Mouse (Mus musculus) thymus, postnatal 0 days (tissue): Measurements from ENCODE around the gene Olfr1477. TPM values are rescaled to one million over a fixed set of nuclear protein-coding genes. Genes with fewer than 3 reads are reported as not detected.
"Not testable (repeated sequence)": the region's sequence is repeated elsewhere in the genome, so short reads cannot be mapped to it uniquely, and the experiment has no call there.

Experiments used
- DNase-seq: peaks from one replicate; pipeline ENCODE4 v3.0.0-alpha.2; 2015; ENCODE audit warnings: low spot score
- polyA plus RNA-seq: library from polyadenylated mRNA; unstranded; fragments of >200 nt; fragmentation: Nextera tagmentation; extraction: Ambion mirVana; gene quantifications from 2 replicates; pipeline ENCODE4 v1.2.1, GENCODE M21; 2015

Gene Olfr1477
- not detected in 2 replicates for polyA plus RNA-seq

DNA sequence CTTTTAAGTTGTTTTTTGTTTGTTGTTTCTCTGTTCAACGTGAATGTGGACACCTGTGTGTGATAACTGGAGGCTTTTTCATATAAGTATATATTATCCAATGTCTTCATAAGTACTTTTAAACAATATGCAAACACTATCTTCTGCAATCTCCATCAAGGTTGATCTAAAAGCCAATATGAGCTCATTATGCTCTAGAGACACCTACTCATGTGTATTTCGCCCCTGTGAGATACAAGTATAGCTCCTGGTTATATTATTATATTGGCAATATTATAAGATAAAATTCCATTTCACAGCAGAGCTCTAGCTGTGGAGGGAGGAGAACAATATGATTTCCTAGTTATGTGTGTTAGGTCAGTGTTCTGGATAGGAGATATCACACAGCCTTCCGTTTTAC, at the start of gene Olfr1477:
Gene Olfr1477, plus strand, starts transcription at position 301 of the 400 bp plus-strand sequence.
- DNase-seq = no peak

DNA sequence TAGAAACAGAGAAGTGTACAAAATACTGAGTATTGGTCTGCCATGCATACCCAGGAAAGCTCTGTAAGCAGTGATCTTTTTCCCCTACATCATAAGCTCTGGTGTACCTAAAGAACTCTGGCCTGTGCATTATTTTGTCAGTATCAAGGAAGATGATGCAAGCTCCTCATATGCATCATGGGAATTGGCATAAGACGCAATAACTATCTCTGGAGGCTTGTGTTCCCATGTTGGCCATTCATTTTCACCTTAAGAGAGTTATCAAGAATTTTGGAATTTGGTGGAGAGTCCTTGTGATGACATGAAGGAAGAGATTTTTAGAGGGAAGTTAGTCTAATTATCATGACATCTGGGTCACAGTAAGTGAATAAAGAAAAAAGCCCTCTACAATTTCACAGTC, 44.4 kb upstream of the Olfr1477 start, which contains the start of gene Olfr1472:
Gene Olfr1472, minus strand, starts transcription at position 101 of the 400 bp plus-strand sequence.
- no peak for DNase-seq

DNA sequence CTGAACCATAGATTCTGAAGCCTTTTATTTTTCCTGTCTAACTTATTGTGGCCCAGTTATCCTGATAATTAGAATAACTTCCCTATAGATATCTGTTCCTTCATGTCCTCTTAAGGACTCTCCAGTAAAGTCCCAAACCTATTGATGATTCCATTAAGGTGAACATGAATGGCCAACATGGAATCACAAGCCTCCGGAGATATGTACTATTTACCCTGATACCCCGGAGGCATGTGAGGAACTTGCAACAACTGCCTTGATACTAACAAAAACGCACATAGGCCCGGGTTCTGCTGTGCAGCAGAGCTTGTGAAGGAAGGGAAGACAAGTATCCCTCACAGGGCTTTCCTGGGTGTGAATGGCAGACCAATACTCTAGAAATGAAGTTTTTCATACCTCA, 31.1 kb upstream of the Olfr1477 start, which contains the start of gene Olfr1474:
Gene Olfr1474, plus strand, starts transcription at position 301 of the 400 bp plus-strand sequence.
- DNase-seq = not testable (repeated sequence)

DNA sequence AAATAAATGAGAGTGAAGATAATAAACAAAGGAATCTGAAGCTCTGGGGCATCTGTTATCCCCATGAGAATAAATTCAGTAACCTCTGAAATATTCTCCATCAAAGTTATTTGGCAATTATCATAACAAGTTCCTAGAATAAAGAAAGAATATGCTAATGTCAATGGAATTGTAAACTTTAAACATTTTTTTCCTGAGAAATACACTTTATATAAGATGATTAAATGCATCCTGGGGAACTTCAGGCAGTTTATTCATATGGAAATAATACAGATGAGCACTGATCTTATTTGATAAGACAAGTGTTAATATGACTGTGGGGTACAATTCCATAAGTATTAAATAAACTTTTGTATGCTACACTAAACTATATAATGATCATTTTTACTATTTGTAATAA, 20.2 kb upstream of the Olfr1477 start, which contains the start of gene Olfr1475:
Gene Olfr1475, minus strand, starts transcription at position 101 of the 400 bp plus-strand sequence.
- no peak for DNase-seq

DNA sequence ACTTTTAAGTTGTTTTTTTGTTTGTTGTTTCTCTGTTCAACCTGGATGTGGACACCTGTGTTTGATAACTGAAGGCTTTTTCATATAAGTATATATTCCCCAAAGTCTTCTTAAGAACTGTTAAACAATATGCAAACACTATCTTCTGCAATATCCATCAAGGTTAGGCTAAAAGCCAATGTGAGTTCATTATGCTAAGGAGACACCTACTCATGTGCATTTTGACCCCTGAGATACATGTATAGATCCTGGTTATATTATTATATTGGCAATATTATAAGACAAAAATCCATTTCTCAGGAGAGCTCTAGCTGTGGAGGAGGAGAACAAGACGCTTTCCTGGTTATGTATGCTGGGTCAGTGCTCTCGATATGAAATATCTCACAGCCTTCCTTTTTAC, 27.3 kb downstream of the Olfr1477 start, which contains the start of gene Olfr1480:
Gene Olfr1480, plus strand, starts transcription at position 301 of the 400 bp plus-strand sequence.
- no peak for DNase-seq

Other genes with a start within 250 kb of the Olfr1477 start
- gene Olfr1465, start 185.0 kb upstream of the Olfr1477 start, polyA plus RNA-seq = not detected in 2 replicates
- gene Olfr1466, start 161.7 kb upstream of the Olfr1477 start, polyA plus RNA-seq = not detected in 2 replicates
- gene Olfr1467, start 138.3 kb upstream of the Olfr1477 start, polyA plus RNA-seq = not detected in 2 replicates
- not detected in 2 replicates for gene Olfr1469, start 92.7 kb upstream of the Olfr1477 start, polyA plus RNA-seq
- gene Olfr1471, start 57.1 kb upstream of the Olfr1477 start, polyA plus RNA-seq = not detected in 2 replicates
- gene Olfr1472, start 44.5 kb upstream of the Olfr1477 start, polyA plus RNA-seq = not detected in 2 replicates
- gene Olfr1474, start 31.0 kb upstream of the Olfr1477 start, polyA plus RNA-seq = not detected in 2 replicates
- gene Olfr1475, start 20.4 kb upstream of the Olfr1477 start, polyA plus RNA-seq = not detected in 2 replicates
- not detected in 2 replicates for gene Olfr1480, start 27.4 kb downstream of the Olfr1477 start, polyA plus RNA-seq
- gene Olfr1484, start 83.0 kb downstream of the Olfr1477 start, polyA plus RNA-seq = not detected in 2 replicates
- gene Olfr1487, start 116.8 kb downstream of the Olfr1477 start, polyA plus RNA-seq = not detected in 2 replicates
- gene Olfr1489, start 131.1 kb downstream of the Olfr1477 start, polyA plus RNA-seq = not detected in 2 replicates
- not detected in 2 replicates for gene Olfr1490, start 150.5 kb downstream of the Olfr1477 start, polyA plus RNA-seq
- gene Olfr1491, start 196.7 kb downstream of the Olfr1477 start, polyA plus RNA-seq = not detected in 2 replicates
- gene Olfr1493-ps1, start 222.7 kb downstream of the Olfr1477 start, polyA plus RNA-seq = not detected in 2 replicates
- not detected in 2 replicates for gene Olfr1494, start 239.2 kb downstream of the Olfr1477 start, polyA plus RNA-seq